Mouse (Mus musculus) thymus, postnatal 10 days (tissue): ENCODE measurements around the gene Atp13a1.

Experiments
- DNase-seq, 2 experiments: peaks; one replicate each; pipeline ENCODE4 v3.0.0; 2021; ENCODE audit warnings: low spot score in 2 of 2

Atp13a1 gene

DNA sequence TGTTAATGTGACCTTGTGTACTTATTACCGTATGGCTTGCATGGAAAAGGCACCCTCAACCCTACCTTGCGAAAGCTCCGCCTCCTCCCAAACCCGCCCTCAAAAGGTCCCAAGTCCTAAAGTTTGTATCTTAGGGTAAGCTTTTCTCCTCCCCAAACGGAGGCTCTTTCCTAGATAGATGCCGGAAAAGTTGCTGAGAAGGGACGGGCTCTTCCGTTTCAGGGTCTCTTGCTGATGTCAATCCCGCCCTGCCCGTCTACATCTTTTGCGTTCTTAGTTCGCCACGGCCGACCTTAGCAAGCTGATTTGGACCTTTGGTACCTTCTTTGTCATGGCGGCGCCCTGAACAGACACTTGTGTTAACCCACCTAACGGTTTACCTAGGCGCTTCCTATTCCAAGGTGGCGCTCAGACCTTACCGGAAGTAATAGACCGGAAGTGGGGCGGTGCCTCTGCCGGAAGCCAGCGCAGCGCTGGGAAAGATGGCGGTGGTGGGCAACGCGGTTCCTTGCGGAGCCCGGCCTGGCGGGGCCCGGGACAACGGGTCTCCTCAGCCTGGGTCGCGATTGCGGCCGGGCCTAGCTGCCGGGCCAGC, at the start of gene Atp13a1, which contains the start of gene Zfp866:
Gene Atp13a1, plus strand, starts transcription at position 391 of the 595 bp plus-strand sequence.
Gene Zfp866, minus strand, starts transcription at position 406 of the 595 bp plus-strand sequence.
- peak; percentile 85 to 92 for DNase-seq

DNA sequence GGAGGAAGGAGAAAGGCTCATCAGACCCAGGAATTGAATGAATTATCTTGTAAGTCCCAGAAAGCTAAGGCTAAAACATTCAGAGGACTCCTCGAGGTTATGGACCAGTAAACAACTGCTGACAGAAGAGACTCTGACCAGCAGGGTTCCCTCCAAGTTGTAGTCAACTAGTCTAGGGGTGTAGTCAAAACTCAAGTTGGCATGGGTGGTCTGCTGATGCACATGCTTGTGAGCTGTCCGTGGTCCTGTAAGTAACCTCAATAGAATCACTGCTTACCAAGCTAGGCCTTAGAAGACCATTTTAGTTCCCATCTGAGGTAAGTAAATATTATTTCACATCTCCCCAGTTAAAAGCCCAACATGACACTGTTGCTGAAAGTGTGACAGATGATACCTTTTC, 49.7 kb upstream of the Atp13a1 start:
- no peak for DNase-seq

DNA sequence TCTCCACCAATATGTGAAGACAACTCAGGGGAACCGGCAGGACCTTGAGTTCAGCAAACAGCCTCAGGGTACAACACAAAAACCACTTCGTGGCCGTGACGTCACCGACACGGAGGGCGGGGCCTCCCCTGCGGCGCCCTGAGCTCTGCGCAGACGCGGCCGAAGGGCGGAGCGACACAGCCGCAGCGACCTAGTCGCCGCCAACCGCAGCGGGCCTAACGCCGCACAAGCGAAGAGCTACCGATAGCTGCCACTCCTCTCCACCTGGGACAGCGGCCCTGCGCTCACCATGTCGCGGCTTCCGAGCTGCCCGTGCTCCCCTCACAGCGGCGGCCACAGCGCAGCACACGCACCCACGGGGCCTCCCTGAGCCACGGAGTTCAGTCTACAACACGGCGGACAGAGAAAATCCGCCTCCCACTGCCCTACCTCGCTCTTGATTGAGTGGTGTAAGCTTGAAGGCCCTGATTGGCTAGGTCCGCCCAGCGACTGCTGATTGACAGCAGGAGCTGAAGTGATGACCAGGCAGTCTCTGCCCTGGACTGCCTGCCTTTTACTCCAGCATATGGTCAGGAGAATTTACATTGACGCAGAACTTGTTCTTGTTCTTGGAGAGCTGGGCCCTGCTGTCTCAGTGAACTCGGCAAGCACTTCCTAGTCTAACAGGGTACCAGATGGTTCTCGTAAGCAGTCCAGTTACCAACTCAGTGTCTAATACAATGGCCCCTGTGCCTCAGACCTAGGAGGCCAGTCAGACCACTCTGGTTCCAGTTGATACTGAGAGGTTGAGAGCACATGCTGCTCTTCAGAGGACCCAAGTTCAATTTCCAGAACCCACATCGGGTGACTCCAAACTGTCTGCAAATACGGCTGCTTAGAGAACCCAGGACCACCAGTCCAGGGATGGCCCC, 41.2 kb upstream of the Atp13a1 start, which contains the start of gene Zfp963:
Gene Zfp963, minus strand, starts transcription at position 427 of the 911 bp plus-strand sequence.
- DNase-seq: peak; percentile 93 to 97

DNA sequence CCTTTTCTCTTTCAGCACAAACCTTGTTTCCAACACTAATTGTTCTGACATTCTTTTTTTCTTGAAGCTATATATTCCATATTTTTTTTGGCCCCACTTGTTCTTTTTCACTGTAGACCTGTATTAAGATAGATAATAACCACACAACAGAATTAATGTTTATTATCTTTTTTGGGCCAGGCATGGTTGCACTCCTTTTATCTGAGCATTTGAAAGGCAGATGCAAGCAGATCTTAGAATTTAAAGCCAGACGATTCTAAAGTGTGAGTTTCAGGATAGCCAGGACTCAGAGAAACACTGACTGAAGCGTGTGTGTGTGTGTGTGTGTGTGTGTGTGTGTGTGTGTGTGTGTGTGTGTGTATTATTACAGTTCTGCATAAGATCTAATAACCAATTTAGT, 38.5 kb upstream of the Atp13a1 start:
- no peak for DNase-seq

DNA sequence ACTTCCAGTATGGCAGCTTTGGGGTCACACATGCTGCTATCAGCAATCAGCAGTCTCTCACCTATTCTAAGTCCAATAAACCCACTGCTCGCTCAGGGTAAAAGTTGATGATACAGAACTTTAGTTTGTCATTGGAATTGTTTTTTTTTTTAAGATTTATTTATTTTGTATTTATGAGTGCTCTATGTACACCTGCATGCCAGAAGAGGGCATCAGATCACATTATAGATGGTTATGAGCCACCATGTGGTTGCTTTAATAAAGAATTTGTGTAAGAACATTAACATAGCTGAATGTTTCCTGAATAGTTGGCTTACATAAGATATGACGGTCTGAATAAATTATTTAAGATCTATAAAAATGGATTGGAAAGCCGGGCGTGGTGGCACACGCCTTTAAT, 32.6 kb upstream of the Atp13a1 start:
- DNase-seq: no peak

DNA sequence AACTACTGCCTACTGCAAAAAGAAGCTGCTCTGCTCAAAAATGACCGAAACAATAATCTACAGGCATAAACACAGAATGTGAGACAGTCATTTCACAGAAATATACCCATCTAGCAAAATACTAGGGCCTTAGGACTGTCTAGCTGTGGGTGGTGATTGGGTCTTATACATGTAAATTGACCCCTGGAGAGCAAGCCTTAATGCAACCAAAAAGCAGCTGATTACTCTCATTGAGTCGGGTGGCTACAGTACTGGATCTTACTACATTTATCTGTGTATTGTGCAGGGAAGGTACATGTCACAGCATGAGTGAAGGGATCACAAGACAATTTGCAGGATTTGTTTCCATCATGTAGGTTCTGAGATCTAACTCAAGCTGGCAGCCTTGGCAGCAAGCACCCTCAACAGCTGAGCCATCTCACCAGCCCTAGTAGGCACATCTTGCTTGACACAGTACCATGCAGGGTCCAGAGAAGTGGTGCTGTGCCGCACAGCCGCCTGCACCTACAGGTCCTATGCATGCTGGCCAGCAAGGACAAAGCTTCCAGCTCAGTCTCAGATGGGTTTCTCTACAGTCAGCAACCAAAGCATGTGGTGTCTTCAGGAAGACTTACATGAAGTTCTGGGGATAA, 29.0 kb upstream of the Atp13a1 start:
- DNase-seq: no peak

DNA sequence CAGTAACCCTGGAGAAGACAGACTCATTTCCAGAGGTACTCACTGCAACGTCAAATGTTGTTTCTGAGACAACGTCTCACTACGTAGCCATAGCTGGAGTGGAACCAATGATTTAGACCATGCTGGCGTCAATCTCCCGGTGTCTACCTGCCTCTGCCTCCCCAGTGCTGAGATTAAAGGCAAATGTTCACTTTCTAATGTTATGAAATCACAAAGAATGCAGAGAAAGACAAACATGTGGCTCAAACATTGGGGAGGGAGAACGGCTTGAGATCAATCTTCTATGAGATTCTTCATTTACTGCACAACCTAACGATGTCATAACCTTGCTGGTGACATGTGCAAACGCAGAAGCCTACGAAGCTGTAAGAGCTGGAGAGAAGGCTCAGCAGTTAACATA, 19.7 kb upstream of the Atp13a1 start:
- no peak for DNase-seq

DNA sequence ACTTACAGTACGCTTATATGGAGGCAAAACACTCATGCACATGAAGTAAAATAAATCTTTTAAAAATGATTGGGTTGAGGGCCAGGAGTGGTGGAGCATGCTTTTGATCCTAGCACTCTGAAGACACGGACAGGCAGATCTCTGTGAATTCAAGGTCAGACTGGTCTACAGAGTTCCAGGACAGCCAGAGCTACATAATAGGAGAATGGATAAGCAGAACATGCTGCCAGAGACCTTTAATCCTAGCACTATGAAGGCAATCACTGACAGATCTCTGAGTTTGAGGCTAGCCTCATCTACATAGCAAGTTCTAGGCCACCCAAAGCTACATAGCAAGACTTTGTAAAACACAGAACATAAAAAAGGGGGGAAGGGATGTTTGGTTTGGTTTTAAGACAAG, 18.9 kb upstream of the Atp13a1 start:
- no peak for DNase-seq

DNA sequence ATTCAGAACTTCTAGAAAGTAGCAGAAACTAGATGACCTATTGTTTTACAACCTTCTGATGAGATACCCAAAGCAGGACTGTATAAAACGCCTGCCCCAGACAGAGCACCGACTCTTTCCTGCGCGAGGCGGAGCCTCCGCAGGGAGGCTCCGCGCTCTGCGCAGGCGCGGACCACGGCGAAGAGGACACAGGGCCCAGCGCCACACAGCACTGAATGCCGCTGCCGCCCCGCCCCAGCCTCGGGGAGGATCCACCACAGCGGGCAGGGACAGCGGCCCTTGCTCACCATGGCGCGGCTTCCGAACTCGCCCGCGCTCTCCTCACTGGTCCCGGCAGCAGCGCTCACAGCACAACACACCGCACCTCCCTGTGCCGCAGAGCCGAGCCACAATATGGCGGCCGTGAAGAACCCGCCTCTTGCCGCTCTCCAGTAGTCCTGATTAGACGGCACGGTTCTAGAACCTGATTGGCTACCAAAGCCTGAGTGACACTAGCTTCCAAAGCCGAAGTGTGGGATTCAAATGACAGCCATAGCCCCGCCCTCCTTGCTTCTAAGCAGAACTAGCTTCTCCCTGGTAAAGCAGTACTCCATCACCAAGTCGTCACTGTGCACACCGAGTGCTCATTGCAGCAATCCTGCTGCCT, 16.3 kb upstream of the Atp13a1 start, which contains the start of gene Gm20422:
Gene Gm20422, minus strand, starts transcription at position 384 of the 646 bp plus-strand sequence.
- DNase-seq: peak; percentile 79 to 85

DNA sequence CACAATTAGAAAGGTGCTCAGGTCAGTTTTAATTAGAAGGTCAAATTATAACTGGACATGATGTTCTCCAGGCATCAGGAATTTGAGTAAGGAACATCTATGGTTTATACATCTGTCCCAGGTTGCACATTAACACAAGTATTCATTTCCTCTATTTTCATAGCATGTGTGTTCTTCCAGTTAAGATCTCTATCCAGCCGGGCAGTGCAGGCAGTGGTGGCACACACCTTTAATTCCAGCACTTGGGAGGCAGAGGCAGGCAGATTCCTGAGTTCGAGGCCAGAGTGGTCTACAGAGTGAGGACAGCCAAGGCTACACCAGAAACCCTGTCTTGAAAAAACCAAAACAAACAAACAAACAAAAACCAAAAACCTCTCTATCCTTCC, 15.8 kb upstream of the Atp13a1 start:
- no peak for DNase-seq

DNA sequence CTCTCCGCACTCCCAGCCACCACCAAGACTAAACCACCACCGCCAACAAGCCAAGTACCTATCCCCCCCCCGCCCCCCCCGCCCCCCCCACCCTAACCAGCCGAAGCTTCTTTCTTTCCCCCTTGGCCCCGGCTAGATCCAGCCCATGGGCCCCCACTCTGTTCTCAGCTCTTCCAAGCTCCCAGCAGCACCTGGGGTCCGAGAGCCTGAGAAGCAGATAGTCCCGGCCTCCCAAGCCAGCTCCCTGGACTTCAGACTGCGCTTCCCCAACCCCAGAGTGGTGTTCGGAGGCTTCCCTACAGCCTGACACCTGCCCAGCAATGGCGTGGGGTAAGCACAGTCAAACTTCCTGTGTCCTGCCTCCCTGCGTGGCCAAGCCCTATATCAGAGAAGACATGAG, 13.9 kb upstream of the Atp13a1 start:
- no peak for DNase-seq

DNA sequence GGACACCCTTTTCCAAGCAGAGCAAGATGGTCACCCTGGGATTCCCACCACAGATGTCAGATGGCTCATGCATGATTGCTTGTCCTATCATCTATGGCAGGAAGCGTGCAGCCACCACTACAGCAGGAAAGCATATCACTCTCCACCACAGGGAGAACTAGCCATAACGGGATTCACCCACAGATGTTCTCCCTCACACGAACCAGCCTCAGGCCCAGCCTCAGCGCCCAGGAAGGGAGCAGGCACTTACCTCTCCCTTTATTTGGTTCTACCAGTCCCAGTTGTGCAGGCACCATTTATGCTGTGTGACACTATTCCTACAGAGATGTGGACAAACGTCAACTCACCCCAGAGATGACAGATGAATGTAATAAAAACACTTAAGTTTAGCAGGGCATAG, 1.9 kb upstream of the Atp13a1 start:
- no peak for DNase-seq

DNA sequence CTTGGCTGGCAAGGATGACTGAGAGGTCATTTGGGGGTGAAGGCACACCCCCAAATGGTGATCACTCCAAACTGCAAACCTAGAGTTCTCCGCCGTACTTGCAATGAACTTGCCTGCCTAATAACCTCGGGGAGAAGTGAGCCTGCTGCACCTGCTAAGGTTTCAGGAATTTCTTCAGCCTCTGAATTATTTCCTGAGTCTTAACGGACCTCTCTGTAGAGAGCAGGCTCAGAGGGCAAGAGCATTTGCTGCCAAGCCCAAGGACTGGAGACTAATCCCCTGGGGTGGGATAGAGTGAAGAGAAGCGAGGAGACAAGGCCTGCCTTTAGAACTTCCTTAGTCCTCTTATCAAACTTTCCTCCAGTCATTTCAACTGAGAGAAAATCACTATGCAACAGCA, 1.2 kb upstream of the Atp13a1 start:
- no peak for DNase-seq

DNA sequence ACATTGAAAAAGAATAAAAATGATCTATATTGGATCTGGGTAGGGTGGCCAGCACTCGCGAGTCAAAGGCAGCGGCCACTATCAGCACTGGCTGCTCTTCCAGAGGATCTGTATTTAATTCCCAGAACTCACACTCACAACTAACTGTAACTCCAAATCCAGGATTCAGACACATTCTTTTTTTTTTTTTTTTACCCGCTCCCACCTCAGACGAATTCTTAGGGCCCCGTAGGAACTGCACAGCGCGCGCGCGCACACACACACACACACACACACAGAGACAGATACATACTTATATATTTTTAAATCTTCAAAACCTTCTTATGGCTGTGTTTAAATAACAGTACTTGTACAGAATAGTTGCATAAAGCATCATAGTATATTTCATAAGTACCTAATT, 599 bp upstream of the Atp13a1 start:
- no peak for DNase-seq

DNA sequence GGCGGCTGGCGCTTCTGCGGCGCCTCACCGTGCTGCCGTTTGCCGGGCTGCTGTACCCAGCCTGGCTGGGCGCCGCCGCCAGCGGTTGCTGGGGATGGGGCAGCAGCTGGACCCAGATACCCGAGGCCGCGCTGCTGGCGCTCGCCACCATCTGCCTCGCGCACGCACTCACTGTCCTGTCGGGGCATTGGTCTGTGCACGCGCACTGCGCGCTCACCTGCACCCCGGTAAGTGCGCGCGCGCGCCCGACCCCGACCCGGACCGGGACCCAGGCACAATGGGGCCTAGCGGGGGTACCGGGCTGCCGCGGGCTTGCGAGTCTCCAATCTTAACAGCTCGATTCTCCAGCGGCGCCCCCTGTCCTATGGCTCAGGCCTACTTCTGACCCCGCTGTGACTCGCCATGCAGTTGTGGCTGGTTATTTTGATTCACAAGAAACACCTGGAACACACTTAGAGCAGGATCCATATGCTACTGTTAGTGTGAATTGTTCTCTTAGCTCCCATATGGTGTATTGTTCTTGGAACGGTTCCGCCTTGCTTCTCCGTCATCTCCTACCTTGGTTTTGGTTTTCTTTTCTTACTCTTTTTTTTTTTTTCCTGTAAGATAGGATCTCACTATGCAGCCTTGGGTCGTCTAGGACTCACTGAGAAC, 579 bp downstream of the Atp13a1 start:
- DNase-seq: peak; percentile 51 to 54

DNA sequence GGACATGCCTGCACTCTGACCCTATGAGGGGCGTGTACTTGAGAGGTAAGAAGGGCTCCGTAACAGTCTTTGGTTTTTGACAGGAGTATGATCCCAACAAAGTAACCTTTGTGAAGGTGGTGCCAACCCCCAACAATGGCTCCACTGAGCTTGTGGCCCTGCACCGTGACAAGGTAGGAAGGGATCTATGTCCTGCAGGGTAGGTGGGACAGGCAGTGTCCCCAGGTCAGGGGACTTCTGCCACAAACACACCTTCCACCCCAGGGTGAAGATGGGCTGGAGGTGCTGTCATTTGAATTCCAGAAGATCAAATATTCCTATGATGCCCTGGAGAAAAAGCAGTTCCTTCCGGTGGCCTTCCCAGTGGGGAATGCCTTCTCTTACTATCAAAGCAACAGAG, 2.7 kb downstream of the Atp13a1 start:
- DNase-seq: no peak

DNA sequence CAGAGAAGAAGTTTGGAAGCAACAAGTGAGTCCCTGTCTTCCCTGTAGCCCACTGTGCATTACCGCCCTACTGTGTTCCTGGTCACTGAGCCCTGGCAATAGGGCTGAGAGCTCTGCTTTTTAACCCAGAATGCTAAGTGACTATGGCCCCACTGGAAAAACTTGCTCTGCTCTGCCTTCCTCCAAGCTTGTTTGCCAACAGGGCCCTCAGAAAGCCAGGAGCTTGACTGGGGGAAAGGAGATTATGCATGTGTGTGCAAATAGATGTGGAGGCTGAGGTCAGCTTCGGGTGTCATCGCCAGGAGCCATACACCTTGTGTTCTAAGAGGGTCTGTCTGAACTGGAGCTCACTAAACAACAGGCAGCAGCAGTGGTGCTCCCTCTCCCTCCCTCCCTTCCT, 3.1 kb downstream of the Atp13a1 start:
- no peak for DNase-seq

DNA sequence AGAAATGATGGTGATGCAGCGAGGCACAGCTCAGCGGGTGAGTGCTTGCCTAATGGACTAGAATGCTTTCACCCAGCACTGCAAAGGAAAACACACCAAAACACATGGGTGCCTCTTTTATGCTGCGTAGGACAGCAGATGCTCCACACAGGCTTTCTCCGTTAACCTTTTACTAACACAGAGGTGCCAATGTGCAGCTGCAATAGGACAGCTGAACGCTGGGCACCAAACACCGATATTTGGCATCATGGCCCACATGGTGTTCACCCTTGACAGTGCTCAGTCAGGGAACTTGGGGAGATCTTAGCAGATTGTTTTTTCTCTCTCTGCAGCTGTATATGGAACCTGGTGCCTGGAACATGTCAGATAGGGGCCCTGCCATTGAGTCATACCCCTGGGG, 3.9 kb downstream of the Atp13a1 start:
- no peak for DNase-seq

DNA sequence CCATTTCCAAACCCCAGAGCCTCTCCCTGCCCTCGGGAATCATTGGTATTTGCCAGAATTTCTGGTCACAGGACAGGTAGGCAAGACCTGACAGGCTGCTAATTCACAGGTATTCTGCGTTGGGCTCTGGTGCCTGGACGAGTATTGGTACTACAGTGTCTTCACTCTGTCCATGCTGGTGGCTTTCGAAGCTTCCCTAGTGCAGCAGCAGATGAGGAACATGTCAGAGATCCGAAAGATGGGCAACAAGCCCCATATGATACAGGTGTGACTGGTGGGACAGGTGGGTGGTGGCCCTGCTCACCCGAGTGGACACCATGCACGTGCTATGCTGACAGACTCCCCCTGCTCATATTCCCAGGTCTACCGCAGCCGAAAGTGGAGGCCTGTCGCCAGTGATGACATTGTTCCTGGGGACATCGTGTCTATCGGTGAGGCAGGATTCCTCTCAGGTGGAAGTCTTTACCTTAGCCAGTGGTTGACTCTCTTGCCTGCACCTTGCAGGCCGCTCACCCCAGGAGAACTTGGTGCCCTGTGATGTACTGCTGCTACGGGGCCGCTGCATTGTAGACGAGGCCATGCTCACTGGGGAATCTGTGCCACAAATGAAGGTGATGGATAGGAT, 5.9 kb downstream of the Atp13a1 start:
- DNase-seq: peak in 1 of 2 experiments; percentile 2

DNA sequence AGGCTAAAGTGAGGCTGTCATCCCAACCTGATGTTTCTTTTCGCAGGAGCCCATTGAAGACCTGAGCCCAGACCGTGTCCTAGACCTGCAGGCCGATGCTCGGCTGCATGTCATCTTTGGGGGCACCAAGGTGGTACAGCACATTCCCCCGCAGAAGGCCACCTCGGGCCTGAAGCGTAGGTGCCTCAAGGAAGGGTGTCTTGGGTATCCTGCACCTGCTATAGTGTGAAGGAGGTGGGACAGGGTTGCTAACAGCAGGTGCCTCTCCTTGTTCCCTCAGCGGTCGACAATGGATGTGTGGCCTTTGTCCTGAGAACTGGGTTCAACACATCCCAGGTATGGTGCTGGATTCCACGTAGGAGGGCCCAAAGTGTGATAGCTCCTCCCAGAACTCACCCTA, 6.7 kb downstream of the Atp13a1 start:
- DNase-seq: peak in 1 of 2 experiments; percentile 2

DNA sequence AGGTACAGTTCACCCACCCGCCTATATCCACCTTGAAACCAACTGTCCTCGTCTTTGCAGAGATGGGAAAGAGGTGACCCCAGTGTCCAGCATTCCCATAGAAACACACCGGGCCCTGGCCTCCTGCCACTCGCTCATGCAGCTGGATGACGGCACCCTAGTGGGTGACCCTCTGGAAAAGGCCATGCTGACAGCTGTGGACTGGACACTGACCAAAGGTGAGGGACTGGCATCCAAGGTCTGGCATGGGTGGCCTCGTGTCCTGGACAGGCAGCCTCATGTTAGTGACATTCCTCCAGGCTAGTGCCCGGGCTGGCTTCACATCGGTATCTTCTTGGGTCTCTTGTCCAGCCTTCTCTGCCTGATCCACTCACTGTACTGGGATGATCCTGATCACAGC, 8.3 kb downstream of the Atp13a1 start:
- DNase-seq: peak in 1 of 2 experiments; percentile 2
